Mouse (Mus musculus): ENCODE data around the gene Coq5. TPM values are rescaled to one million over a fixed set of nuclear protein-coding genes. Genes with fewer than 3 reads are reported as not detected.

The Coq5 gene
- 10 to 100 TPM; 64.5 to 81.1 TPM for total RNA-seq (2021)
- long read RNA-seq, experiment 1, transcript Coq5-201 (7 exons, 2,037 nt): major isoform, 203 of 205 reads
- long read RNA-seq, experiment 1, partial matches to known transcripts: 0 of 205 reads
- long read RNA-seq, experiment 1, other reads (novel, unspliced or antisense): 2 of 205 reads
- long read RNA-seq, experiment 2, transcript Coq5-201 (7 exons, 2,037 nt): major isoform, 251 of 256 reads
- long read RNA-seq, experiment 2, partial matches to known transcripts: 1 of 256 reads
- long read RNA-seq, experiment 2, other reads (novel, unspliced or antisense): 4 of 256 reads

DNA sequence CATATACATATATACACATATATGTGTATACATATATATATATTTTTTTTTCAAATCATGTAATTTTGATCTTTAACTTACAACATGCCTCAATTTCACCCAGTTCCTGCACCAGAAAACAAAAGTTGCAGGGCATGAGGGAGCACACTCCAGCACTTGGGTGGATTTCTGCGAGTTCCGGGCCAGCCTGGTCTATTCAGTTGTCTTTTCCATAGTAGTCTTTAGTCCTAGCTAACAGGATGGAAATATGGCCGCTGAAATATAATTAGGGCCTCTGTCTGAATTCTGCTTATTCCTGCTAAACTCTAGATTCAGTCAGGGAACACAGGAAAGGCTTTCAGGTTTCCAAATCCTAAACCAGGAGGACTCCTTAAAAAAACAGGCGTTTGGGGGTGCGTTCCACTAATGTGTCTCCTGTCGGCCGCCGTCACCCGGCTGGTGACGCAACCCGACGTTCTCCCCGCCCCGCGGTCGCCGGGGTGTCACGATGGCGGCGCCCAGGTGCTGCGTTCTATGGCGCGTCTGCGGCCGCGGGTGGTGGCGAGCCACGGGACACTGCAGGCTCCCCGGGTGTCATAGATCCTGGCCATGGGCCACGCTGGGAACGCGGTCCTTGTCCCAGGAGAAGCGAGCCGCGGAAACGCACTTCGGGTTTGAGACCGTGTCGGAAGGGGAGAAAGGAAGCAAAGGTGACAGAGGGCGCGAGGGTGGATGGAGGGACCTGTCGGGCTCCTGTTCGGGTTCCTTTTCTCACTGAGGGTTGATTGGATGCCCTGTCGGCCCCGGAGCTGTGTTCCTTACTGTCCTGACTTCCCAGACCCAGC is at the start of gene Coq5:
Coq5 (plus strand) TSS at position 441 of the 824 bp plus-strand sequence.
- DNase-seq: peak; percentile 86

DNA sequence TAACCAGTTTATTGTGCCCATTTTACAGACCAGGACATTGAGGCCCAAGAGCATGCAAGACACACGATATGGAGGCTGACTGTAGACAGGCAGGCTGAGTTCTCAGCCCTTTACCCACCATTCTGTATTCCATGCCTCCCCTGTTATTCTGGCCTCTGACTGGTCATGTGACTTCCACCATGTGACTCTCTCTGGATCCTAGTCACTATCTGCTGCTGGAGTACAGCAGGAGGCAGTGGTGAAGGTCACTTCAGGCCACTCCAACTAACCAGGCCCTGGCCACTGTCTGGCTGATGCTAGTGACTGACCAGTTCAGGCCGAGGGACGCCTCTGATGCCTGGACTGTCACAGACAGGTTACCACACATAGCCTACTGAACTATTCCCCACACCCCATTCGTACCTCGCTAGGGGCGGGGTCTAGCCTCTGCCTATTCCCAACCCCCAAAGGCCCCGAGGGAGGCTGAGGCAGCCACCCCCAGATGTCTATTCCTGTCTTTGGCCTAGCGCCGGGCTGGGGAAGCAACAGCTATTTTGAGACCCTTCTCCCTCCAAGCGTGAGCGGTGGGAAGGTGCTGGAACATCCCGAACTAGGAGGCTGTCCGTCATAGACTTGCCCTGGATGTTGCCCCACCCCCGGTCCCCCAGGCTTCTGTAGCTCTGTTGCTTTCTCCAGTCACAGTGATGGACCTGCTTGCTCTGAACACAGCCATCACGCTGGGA is 48.5 kb upstream of the Coq5 start:
- DNase-seq: no peak

- DNase-seq: no peak
Observed at GRCm38 (mm10) chr5:115231552-115232120, 47.8 kb upstream of the Coq5 start.

GRCm38 (mm10) chr5:115232516-115232915 is 47.0 kb upstream of the Coq5 start:
- DNase-seq: no peak

DNA sequence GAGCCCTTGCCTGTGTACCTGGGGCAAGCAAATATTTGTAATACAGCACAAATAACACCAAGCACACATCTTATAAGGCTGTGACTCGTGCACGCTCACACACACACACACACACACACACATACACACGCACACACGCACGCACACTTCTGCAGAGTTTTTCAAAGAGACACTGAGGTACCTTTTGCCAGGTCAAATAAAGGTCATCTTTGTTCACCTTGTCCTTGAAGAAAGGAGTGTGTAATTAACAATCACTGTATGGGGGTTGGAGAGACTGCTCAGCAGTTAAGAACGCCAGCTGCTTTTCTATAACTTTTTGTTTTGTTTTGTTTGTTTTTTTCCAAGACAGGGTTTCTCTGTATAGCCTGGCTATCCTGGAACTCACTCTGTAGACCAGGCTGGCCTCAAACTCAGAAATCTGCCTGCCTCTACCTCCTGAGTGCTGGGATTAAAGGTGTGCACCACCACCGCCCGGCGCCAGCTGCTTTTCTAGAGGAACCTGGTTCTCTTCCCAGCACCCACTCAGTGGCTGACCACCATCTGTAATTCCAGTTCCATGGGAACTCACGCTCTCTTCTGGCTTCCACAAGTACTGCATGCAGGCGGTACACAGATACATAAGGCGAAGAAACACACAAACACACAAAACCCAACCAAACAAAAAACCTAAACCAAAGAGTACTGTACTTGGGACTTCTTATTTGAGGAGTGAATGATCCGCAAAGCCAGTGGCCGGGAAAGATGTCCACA is 46.3 kb upstream of the Coq5 start:
- DNase-seq: no peak

- DNase-seq: no peak
Observed at GRCm38 (mm10) chr5:115234519-115234918, 44.9 kb upstream of the Coq5 start.

DNA sequence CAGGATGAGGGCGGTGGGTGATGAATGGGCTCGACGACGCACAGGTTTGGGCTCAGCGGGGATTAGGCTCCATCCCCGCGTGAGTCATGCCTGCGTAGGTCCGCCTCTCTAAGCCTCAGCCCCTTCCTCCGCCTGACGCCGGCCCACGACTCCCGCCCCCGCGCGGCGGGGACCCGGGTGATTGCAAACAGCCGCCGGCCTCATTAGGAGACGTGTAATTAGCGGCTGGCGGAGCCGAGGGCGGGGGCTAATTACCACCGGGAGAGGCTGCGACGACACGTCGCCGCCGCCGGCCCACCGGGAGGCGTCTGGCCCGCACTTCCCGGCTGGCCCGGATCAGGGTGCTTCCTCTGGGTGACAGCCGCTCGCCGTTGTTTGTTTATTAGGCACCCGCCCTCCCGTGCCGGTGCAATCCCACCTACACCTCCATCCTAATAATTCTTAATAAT is 44.1 kb upstream of the Coq5 start:
- peak; percentile 51 for DNase-seq

DNA sequence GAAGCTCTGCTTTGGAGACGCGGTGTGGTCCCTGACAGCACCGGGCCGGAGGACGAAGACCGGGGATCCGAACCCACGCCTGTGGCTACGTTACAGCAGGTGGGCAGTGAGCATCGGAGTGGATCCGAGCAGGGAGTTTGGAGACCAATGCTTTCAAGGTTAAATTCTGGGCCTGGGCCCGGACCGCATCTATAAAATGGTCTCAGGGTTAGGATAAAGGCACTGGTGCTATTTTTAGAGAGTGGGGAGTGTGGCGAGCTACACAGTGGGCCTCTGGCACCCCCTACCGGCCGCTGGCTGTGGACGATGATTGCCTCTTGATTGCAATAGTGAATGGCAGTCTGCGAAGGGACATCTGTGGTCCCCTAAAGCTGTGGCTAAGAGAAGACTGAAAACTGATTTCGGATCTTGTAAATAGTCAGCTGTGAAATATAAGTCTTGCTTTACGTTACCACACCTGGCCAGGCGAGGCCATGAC is 43.6 kb upstream of the Coq5 start, which contains the start of gene Pop5:
Pop5 (plus strand) TSS at position 51 of the 478 bp plus-strand sequence.
- peak; percentile 96 for DNase-seq

DNA sequence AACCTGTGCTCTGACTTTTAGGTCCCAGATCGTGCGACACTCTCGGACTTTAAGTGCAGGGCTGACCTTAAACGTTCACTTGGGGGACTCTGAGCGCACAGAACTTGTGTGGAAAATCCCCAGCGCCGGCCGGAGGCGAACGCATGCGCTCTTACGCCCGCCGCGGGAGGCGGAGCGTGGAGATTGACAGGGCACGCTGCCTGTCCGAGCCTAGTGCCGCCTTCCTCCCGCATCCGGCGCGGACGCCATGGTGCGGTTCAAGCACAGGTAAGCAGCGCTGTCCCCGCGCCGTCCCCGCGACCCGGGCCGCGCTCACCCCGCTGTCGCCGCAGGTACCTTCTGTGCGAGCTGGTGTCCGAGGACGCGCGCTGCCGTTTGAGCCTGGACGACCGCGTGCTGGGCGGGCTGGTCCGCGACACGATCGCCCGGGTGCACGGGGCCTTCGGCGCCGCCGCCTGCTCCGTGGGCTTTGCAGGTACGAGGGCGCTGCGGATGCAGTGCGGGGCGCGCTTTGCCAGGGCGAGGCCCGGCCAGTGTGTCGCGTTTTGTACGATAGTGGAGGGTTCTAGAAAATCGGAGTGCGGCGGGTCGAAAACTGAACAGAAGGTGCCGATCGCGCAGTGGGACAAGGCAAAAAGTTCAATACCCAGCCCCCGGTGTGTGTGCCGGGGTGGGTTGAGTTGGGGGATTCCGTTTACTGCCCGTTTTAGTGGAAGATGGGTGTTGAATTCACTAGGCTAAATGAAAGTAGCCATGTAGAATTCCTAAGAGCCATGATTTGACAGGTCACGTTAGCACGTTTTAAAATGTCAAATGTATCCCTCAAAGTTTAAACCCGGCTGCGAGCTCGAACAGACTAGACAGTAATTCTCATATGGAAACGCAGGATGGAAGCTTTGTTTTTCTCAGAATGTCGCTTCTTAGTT is 41.4 kb upstream of the Coq5 start:
- DNase-seq: peak; percentile 92

GRCm38 (mm10) chr5:115238729-115239195 is 40.7 kb upstream of the Coq5 start:
- DNase-seq: no peak

GRCm38 (mm10) chr5:115240191-115240590 is 39.3 kb upstream of the Coq5 start:
- no peak for DNase-seq

DNA sequence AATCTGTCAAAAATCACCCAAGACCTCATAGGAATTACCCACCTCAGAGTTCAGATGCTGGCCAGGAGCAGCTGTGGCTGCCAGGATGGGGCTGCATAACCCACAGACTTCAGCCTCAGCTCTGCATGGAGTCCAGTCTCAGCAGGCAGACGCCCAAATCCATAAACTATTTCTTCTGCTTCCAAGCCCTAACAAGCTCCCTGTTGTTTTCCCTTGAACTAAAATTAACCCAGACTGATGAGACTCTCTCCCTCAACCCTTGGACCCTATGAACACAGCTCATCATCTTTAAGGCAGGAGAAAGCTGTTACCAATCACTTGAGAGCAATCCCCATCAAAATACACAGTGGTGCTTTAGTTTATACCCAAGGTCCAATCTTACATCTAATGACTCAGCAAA is 24.0 kb upstream of the Coq5 start:
- no peak for DNase-seq

DNA sequence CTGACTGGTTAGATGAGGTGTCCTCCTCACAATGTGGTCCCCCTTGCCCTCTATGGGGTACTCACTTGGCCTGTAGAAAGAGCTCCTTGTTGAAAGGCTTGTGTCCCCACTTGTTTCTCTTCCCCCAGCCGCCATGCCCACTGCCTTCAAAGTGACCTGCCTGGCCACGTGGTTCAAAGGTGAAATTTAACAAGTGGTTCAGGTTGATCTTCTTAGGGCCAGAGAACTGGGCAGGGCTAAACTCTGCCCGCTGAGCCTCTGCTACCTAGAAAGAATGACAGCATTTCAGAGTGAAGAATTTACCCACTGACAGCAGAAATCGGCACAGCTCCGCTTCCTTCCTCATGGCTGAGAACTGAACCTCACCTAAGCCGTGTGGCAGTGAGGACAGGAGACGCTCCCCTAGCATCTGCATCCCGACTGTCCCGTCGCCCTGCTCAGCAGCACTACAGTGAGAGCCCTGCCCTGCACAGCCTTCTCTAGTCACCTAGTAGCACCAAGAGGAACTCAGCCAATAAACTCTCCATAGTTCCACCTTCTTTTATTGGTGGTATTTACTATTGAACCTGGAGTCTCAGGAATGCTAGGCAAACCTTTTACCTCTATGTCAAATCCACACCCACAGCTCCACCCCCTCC is 22.4 kb upstream of the Coq5 start:
- no peak for DNase-seq

DNA sequence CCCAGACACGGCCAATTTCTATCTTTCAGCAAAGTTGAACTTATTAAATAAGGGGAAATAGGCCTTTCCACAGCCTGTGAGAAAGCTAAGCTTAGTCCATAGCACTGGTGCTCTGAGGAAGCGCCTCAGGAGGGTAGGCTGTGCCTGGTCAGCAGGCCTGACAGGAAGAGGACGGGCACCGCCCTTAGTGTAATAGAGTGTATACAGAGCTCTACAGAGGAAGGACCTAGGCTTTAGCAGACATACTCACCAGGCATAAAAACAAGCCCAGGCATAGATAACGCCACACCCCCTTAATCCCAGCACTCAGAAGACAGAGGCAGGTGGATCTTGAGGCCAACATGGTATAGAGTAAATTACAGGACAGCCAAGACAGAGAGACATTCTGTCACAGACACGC is 19.1 kb upstream of the Coq5 start:
- DNase-seq: no peak

GRCm38 (mm10) chr5:115261141-115261540 is 18.3 kb upstream of the Coq5 start:
- no peak for DNase-seq

DNA sequence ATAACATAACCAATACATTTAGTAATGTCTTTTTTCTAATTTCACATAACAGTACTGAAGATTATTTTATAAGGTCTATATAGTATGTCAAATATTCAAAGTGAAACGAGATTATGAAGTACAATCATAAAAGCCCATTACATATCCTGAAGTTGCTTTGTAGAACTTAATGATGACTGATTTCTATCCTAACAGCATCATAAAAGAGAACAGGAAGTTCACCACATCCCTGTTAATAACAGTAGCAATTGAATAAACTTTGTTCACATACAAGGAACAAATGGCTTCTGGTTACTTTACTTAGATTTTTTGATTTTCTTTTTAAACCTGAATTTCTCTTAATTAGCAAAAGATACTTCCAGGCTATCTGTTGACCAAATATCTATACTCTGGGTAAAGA is 17.6 kb upstream of the Coq5 start:
- no peak for DNase-seq

DNA sequence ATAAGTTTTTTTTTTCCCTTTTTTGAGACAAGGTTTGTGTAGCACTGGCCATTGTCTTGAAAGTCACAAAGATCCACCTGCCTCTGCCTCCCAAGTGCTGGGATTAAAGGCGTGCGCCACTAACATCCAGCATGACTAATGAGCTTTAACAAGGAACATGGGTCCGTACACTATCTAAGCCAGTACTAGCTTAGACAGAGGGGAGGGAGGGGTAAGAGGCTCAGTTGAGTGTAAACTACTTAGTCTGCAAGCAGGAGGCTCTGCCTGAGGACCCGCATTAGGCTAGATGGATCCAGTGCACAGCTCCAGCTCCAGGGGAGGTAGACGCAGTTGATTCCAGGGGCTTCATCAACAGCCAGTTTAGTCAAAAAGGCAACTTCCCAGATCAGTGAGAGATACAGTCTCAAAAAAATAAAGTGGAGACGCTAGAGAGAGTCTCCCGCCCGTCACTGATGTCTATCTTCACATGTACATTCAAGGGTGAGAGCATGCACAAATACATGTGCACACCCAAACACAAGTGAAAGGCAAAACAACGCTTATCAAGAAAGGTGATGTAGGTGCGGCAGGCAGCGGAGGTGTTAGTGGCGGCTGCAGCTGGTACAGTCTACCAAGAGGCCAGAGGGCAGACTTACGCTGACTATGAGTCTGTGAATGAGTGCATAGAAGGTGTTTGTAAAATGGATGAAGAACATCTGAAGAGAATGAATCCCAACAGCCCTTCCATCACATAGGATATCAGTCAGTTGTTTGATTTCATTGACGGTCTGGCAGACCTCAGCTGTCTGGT is 16.8 kb upstream of the Coq5 start:
- DNase-seq: no peak

GRCm38 (mm10) chr5:115266340-115266739 is 13.1 kb upstream of the Coq5 start:
- DNase-seq: no peak
